Mouse (Mus musculus): ENCODE measurements around the gene Chd4.
"Not testable (repeated sequence)": the region's sequence is repeated elsewhere in the genome, so short reads cannot be mapped to it uniquely, and the experiment has no call there.

Chd4 gene

GRCm38 (mm10) chr6:125160854-125161760 lies 65.3 kb downstream of the Chd4 start:
- peak; percentile 56 for DNase-seq (ENCODE audit: low spot score)

- peak; percentile 58 for DNase-seq (ENCODE audit: low spot score)
Measured at GRCm38 (mm10) chr6:125161971-125162370, 66.2 kb downstream of the Chd4 start.

GRCm38 (mm10) chr6:125162615-125163305 lies 67.0 kb downstream of the Chd4 start:
- DNase-seq (ENCODE audit: low spot score), result not testable (repeated sequence)

GRCm38 (mm10) chr6:125163801-125164657 lies 68.2 kb downstream of the Chd4 start:
- no peak for DNase-seq (ENCODE audit: low spot score)

- peak; percentile 58 for DNase-seq (ENCODE audit: low spot score)
Measured at GRCm38 (mm10) chr6:125164672-125165327, 69.0 kb downstream of the Chd4 start.

- DNase-seq (ENCODE audit: low spot score), result peak; percentile 92
Measured at GRCm38 (mm10) chr6:125165328-125165891, 69.6 kb downstream of the Chd4 start.

GRCm38 (mm10) chr6:125166051-125166751 lies 70.4 kb downstream of the Chd4 start, which contains the start of gene Gapdh:
Gapdh (minus strand) TSS chr6:125166467.
- DNase-seq (ENCODE audit: low spot score), result peak; percentile 72

GRCm38 (mm10) chr6:125166861-125167650 lies 71.3 kb downstream of the Chd4 start:
- peak; percentile 29 for DNase-seq (ENCODE audit: low spot score)

GRCm38 (mm10) chr6:125168086-125168485 lies 72.3 kb downstream of the Chd4 start:
- DNase-seq (ENCODE audit: low spot score), result no peak

- DNase-seq (ENCODE audit: low spot score), result no peak
Measured at GRCm38 (mm10) chr6:125170194-125170593, 74.4 kb downstream of the Chd4 start.

GRCm38 (mm10) chr6:125172474-125172873 lies 76.7 kb downstream of the Chd4 start:
- DNase-seq (ENCODE audit: low spot score), result no peak

- DNase-seq (ENCODE audit: low spot score), result no peak
Measured at GRCm38 (mm10) chr6:125173256-125173655, 77.5 kb downstream of the Chd4 start.

- no peak for DNase-seq (ENCODE audit: low spot score)
Measured at GRCm38 (mm10) chr6:125175469-125175868, 79.7 kb downstream of the Chd4 start.

GRCm38 (mm10) chr6:125179601-125180000 lies 83.8 kb downstream of the Chd4 start:
- DNase-seq (ENCODE audit: low spot score), result no peak

Data from urinary bladder, postnatal 25 days (tissue).